Comparison of ENCODE assay signal across 8 mouse cellular contexts in the genomic region with DNA sequence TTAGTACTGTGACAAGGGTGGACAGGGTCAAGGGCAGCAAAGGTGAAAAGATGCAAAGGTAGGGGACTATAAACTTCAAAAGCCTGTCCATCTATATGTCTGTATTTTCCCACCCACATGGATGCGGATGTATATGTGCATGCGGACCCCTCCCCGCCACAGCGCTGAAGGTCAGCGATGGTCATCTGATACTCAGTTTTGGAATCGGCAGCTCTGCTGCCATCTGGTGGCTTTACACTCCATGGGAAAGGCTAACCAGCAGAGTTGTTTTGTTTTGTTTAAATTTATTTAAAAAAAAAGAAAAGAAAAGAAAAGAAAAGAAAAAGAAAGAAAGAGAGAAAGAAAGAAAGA. TPM values are rescaled to one million over a fixed set of nuclear protein-coding genes. Genes with fewer than 3 reads are reported as not detected.
A peak's percentile ranks its signal among the peaks of the same experiment; 100 is the strongest.
DNase-seq lines count a peak whose midpoint lies in the region; ATAC-seq lines count a peak whose summit lies in the region.

No protein-coding gene starts in this region.

- ATAC-seq in embryonic facial prominence, embryonic 15.5 days (ENCODE audit: insufficient number of reproducible peaks, low FRiP score, low TSS enrichment, low read depth) = no peak
- peak; percentile 30 for ATAC-seq in inflammation-experienced regulatory T-cells, adult 6 months
- no peak for ATAC-seq in liver, embryonic 15.5 days (ENCODE audit: insufficient read depth)
- ATAC-seq in neural tube, embryonic 14.5 days (ENCODE audit: low read depth) = 0 out of 2 replicates have a peak, but pooled peaks have one; percentile 29

- H3K4me2 ChIP-seq in embryonic facial prominence, embryonic 15.5 days (replicated peaks) = peak overlapping the region; percentile 33
- H3K4me2 ChIP-seq in liver, embryonic 15.5 days = peak overlapping the region; percentile 89
- H3K4me2 ChIP-seq in neural tube, embryonic 14.5 days (ENCODE audit: low read depth, low read length) = peak overlapping the region; percentile 27; the same call in 1 of the 2 replicates

- peak overlapping the region; percentile 2; the same call in 1 of the 2 replicates for H3K4me3 ChIP-seq in embryonic facial prominence, embryonic 15.5 days (replicated peaks)
- peak overlapping the region; percentile 52 for H3K4me3 ChIP-seq in liver, embryonic 15.5 days (replicated peaks)
- no peak overlapping the region for H3K4me3 ChIP-seq in neural tube, embryonic 14.5 days (ENCODE audit: low read depth, low read length)

- no peak overlapping the region for H3K27ac ChIP-seq in embryonic facial prominence, embryonic 15.5 days (replicated peaks)
- peak overlapping the region; percentile 96 for H3K27ac ChIP-seq in liver, embryonic 15.5 days (replicated peaks)
- H3K27ac ChIP-seq in neural tube, embryonic 14.5 days (ENCODE audit: low read depth, low read length) = no peak overlapping the region

- intact Hi-C loops in left cerebral cortex, postnatal 14 days (cut with DNase I) = loop anchor here (5.0 kb wide), 1 partner anchor 60 kb away; no protein-coding TSS in a partner anchor

- peaks cover 15% of the 10 kb centered on the region for H3K4me1 ChIP-seq in embryonic facial prominence, embryonic 15.5 days
- peaks cover 65% of the 10 kb centered on the region for H3K4me1 ChIP-seq in liver, embryonic 15.5 days (replicated peaks)
- 0 out of 2 replicates have a peak, but pooled peaks cover 3% of the 10 kb centered on the region for H3K4me1 ChIP-seq in neural tube, embryonic 14.5 days (ENCODE audit: control insufficient read depth, insufficient read depth, low read length)

- H3K9me3 ChIP-seq in embryonic facial prominence, embryonic 15.5 days (replicated peaks) = no peaks in the 10 kb centered on the region
- no peaks in the 10 kb centered on the region for H3K9me3 ChIP-seq in liver, embryonic 15.5 days (replicated peaks)
- no peaks in the 10 kb centered on the region for H3K9me3 ChIP-seq in neural tube, embryonic 14.5 days (ENCODE audit: control insufficient read depth, low read length)

- no peaks in the 10 kb centered on the region for H3K36me3 ChIP-seq in embryonic facial prominence, embryonic 15.5 days
- no peaks in the 10 kb centered on the region for H3K36me3 ChIP-seq in liver, embryonic 15.5 days (replicated peaks)
- H3K36me3 ChIP-seq in neural tube, embryonic 14.5 days (ENCODE audit: control insufficient read depth, insufficient read depth, low read length) = no peaks in the 10 kb centered on the region

- peaks cover 52% of the 10 kb centered on the region for H3K27me3 ChIP-seq in embryonic facial prominence, embryonic 15.5 days
- H3K27me3 ChIP-seq in liver, embryonic 15.5 days = 0 out of 2 replicates have a peak, but pooled peaks cover 9% of the 10 kb centered on the region
- peaks cover 6% of the 10 kb centered on the region for H3K27me3 ChIP-seq in neural tube, embryonic 14.5 days (ENCODE audit: control insufficient read depth, insufficient read depth, low read length)

- DNase-seq in left cerebral cortex, postnatal 14 days (ENCODE audit: low spot score in 2 of 2) = peak; percentile 23 to 27
- DNase-seq in left cerebral cortex, adult 11 months (ENCODE audit: low spot score) = no peak
- no peak for DNase-seq in ovary, postnatal 14 days (ENCODE audit: low spot score)
- DNase-seq in gastrocnemius, postnatal 4 days (ENCODE audit: low spot score in 2 of 2) = no peak

- whole genome bisulfite sequencing in embryonic facial prominence, embryonic 15.5 days = under 1% methylated on average over 6 of the region's 6 CpGs
- WGBS in liver, embryonic 15.5 days (ENCODE audit: insufficient replicate concordance) = under 1% methylated on average over 6 of the region's 6 CpGs
- WGBS in neural tube, embryonic 14.5 days = 2% methylated on average over 6 of the region's 6 CpGs

- no peak overlapping the region for H3K9ac ChIP-seq in embryonic facial prominence, embryonic 15.5 days
- H3K9ac ChIP-seq in liver, embryonic 15.5 days = peak overlapping the region; percentile 71
- H3K9ac ChIP-seq in neural tube, embryonic 14.5 days (replicated peaks; ENCODE audit: low read depth, low read length) = no peak overlapping the region

RNA-seq across cellular contexts. Expression of a gene that starts 8.6 kb away (rescaled TPM):
- under 1 TPM in 1 of 2 experiments, not detected in 1; 0.44 TPM for total RNA-seq in left cerebral cortex, postnatal 14 days (2021)
- 59.3 and 69.2 TPM in 2 replicates for polyA plus RNA-seq in embryonic facial prominence, embryonic 15.5 days (2015; fragmentation: Nextera tagmentation; extraction: Ambion mirVana)
- polyA plus RNA-seq in inflammation-experienced regulatory T-cells, adult 6 months (2017; shearing (Covaris generic)) = 10 to 100 TPM in 2 of 3 experiments, 1 to 10 TPM in 1; 9.1 to 42.2 (median 33.9) TPM
- polyA plus RNA-seq in liver, embryonic 15.5 days (2015; fragmentation: Nextera tagmentation; extraction: Ambion mirVana) = 25.4 and 25.5 TPM in 2 replicates
- polyA plus RNA-seq in neural tube, embryonic 14.5 days (2014; fragmentation: Nextera tagmentation; extraction: Ambion mirVana) = 2.4 and 2.7 TPM in 2 replicates
- total RNA-seq in gastrocnemius, postnatal 4 days (2021) = under 1 TPM in 1 of 2 experiments, not detected in 1; 0.70 TPM

RNA-seq across cellular contexts. Expression of a gene that starts 37.0 kb away (rescaled TPM):
- 10 to 100 TPM; 15.1 to 16.1 TPM for total RNA-seq in left cerebral cortex, postnatal 14 days (2021)
- polyA plus RNA-seq in embryonic facial prominence, embryonic 15.5 days (2015; fragmentation: Nextera tagmentation; extraction: Ambion mirVana) = 0.07 and 0.15 TPM in 2 replicates
- polyA plus RNA-seq in inflammation-experienced regulatory T-cells, adult 6 months (2017; shearing (Covaris generic)) = under 1 TPM in 2 of 3 experiments, not detected in 1; 0.09 to 0.16 TPM
- 0.05 TPM in 1 of 2 replicates, not detected in the other for polyA plus RNA-seq in liver, embryonic 15.5 days (2015; fragmentation: Nextera tagmentation; extraction: Ambion mirVana)
- 10.8 and 11.6 TPM in 2 replicates for polyA plus RNA-seq in neural tube, embryonic 14.5 days (2014; fragmentation: Nextera tagmentation; extraction: Ambion mirVana)
- total RNA-seq in gastrocnemius, postnatal 4 days (2021) = under 1 TPM in 1 of 2 experiments, not detected in 1; 0.07 TPM

RNA-seq across cellular contexts. Expression of a gene that starts 40.9 kb away (rescaled TPM):
- total RNA-seq in left cerebral cortex, postnatal 14 days (2021) = 1 to 10 TPM; 2.3 to 2.7 TPM
- polyA plus RNA-seq in embryonic facial prominence, embryonic 15.5 days (2015; fragmentation: Nextera tagmentation; extraction: Ambion mirVana) = 0.71 and 1.00 TPM in 2 replicates
- not detected for polyA plus RNA-seq in inflammation-experienced regulatory T-cells, adult 6 months (2017; shearing (Covaris generic))
- polyA plus RNA-seq in liver, embryonic 15.5 days (2015; fragmentation: Nextera tagmentation; extraction: Ambion mirVana) = 26.5 and 31.0 TPM in 2 replicates
- 2.3 TPM in 2 replicates for polyA plus RNA-seq in neural tube, embryonic 14.5 days (2014; fragmentation: Nextera tagmentation; extraction: Ambion mirVana)
- total RNA-seq in gastrocnemius, postnatal 4 days (2021) = 1 to 10 TPM; 2.4 to 3.6 TPM

Comparison
In these comparisons a context has a peak if more than half of its experiments do, and no peak if none do; other contexts are left out.
1. DNase-seq: peak in left cerebral cortex, postnatal 14 days (2 of 2); none in left cerebral cortex, adult 11 months (single experiment), ovary, postnatal 14 days (single experiment) and gastrocnemius, postnatal 4 days (0 of 2).
2. ATAC-seq: peak in inflammation-experienced regulatory T-cells, adult 6 months (single experiment) and neural tube, embryonic 14.5 days (single experiment); none in embryonic facial prominence, embryonic 15.5 days (single experiment) and liver, embryonic 15.5 days (single experiment).
3. H3K4me2 ChIP-seq: peak in every context shown above with its lines; median percentile 89 in liver, embryonic 15.5 days; 33 in embryonic facial prominence, embryonic 15.5 days; 27 in neural tube, embryonic 14.5 days.
4. RNA of a gene that starts 37.0 kb away (polyA plus RNA-seq): 10.8 to 11.6 TPM in neural tube, embryonic 14.5 days; 0.07 to 0.15 TPM in embryonic facial prominence, embryonic 15.5 days, 0.09 to 0.16 TPM in inflammation-experienced regulatory T-cells, adult 6 months and 0.05 TPM in liver, embryonic 15.5 days; every median in the first group is over 10 times any median in the second.